18 mouse cellular contexts compared by ENCODE assay signal in the genomic region with DNA sequence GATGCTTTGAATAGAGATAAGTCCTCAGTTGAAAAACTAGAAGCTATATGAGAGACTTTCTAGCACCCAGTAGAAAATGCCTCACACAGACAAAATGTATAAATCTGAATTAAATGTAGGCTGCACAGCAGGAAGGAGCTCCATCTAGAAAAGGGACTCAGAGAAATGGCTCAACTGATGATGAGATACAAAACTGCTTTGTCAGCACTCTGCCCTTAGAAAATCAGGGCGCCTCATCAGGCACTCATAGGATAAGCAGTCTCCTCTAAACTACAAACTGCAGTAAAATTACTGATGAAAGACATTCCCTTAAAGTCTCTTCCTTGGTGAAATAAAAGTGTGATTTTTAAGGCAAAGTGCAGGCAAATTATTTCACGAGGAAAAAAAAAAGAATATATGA.
"Had no signal": no experiment of that assay in that cellular context is flagged by ENCODE, and none has a peak within 500 bp of the region (broad histone marks: within the 10 kb centered on the region; RNA-seq: fewer than 3 reads in every experiment).

No protein-coding gene starts in this region.

- ATAC-seq: midbrain, embryonic 16.5 days had no signal

- H3K36me3 ChIP-seq: midbrain, embryonic 10.5 days; midbrain, embryonic 12.5 days; neural tube, embryonic 13.5 days; neural tube, embryonic 15.5 days had no signal

- H3K9me3 ChIP-seq: midbrain, embryonic 10.5 days; midbrain, embryonic 12.5 days; neural tube, embryonic 13.5 days; neural tube, embryonic 15.5 days had no signal

- H3K4me2 ChIP-seq: lung, embryonic 14.5 days; midbrain, embryonic 12.5 days; neural tube, embryonic 13.5 days; neural tube, embryonic 15.5 days had no signal

- H3K4me1 ChIP-seq: midbrain, embryonic 10.5 days; midbrain, embryonic 12.5 days; neural tube, embryonic 13.5 days; neural tube, embryonic 15.5 days had no signal

- H3K27me3 ChIP-seq: midbrain, embryonic 12.5 days; neural tube, embryonic 13.5 days; neural tube, embryonic 15.5 days had no signal

- DNase-seq: lung, adult 18-20 months; lung, embryonic 14.5 days; lung, postnatal 10 days; midbrain, embryonic 14.5 days; retina, postnatal 1 day; right cerebral cortex, adult 18-20 months; right cerebral cortex, postnatal 25 days; right cerebral cortex, postnatal 4 days; spleen, adult 18-20 months; thymus, adult 18-20 months; thymus, postnatal 14 days; thymus, postnatal 36 days had no signal

- H3K4me3 ChIP-seq: midbrain, embryonic 10.5 days; midbrain, embryonic 12.5 days; myocyte; neural tube, embryonic 13.5 days; neural tube, embryonic 15.5 days had no signal

- H3K27ac ChIP-seq: midbrain, embryonic 10.5 days; midbrain, embryonic 12.5 days; neural tube, embryonic 13.5 days; neural tube, embryonic 15.5 days had no signal

- H3K9ac ChIP-seq: lung, embryonic 14.5 days; midbrain, embryonic 12.5 days; neural tube, embryonic 13.5 days; neural tube, embryonic 15.5 days had no signal
